Mouse (Mus musculus): ENCODE measurements around the gene Mcoln3. TPM values are rescaled to one million over a fixed set of nuclear protein-coding genes. Genes with fewer than 3 reads are reported as not detected.

The Mcoln3 gene
- polyA plus RNA-seq, 1 experiment = not detected

DNA sequence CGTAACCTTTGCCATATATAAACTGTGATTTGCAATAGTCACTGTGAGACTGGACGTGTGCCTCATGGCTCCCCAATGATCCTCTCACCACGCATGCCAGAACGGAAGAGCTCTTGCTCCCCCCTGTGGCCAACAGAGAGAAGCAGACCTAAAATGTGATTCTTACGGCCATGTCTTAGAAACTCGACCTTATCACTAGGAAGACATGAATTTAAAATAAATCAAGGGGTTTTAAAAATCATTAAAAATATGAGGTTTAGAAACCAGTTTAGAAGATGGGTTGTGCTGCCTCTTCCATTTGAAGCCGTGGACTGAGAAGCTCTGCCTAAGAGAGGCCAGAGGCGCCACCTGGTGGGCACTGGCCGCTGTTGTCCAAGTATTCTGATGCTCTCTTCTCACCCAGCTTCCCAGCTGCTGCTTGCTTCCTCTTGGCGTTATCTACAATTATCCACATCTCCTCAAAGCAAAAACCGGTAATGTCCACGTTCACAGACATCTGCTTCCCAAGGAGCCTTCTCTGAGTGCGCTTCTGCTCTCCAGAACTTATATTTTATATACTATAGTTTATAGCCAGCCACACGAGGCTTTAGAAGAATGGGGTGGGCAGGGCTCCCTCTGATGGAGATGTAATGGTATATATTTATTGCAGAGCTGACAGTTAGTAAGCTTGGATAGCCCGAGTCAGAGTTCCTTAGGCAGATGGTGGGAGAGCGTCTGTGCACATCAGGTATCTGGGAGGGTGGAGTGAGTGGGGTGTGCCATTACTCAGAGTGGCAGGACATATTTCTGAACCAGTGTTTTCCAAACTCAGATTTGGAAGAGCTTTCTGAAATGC lies 60.7 kb downstream of the Mcoln3 start:
- peaks cover 3% of the 10 kb centered on the region; the same call in 1 of the 2 replicates for H3K36me3 ChIP-seq (ENCODE audit: control insufficient read depth)
- peaks cover 6% of the 10 kb centered on the region for H3K4me1 ChIP-seq (ENCODE audit: control insufficient read depth)
- H3K27me3 ChIP-seq (ENCODE audit: control insufficient read depth) = no peaks in the 10 kb centered on the region
- H3K4me3 ChIP-seq (replicated peaks) = no peak overlapping the region
- peaks cover 2% of the 10 kb centered on the region; the same call in 1 of the 2 replicates for H3K9me3 ChIP-seq (ENCODE audit: control insufficient read depth, low read length)
- no peak for TF ChIP-seq TAL1 (IDR thresholded peaks at IDR 0.05; ENCODE audit: low read length)
- no peak for TF ChIP-seq GATA1 (IDR thresholded peaks at IDR 0.05; ENCODE audit: low read length)

DNA sequence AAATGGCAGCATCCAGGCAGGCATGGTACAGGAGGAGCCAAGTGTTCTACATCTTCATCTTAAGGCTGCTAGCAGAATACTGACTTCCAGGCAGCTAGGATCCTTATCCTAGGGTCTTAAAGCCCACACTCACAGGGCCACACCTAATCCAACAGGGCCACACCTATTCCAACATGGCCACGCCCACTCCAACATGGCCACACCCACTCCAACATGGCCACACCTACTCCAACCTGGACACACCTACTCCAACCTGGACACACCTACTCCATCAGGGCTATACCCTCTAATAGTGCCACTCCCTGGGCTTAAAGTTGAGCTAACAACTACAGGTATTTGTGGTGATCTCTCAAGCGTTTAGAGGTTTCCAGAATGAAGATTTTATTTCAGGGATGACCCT lies 63.1 kb downstream of the Mcoln3 start:
- Histone ChIP-seq H3K27me3 (ENCODE audit: control insufficient read depth) (no peaks in the 10 kb centered on the region), H3K9me3 (ENCODE audit: control insufficient read depth, low read length) (peaks cover 2% of the 10 kb centered on the region; the same call in 1 of the 2 replicates), H3K36me3 (ENCODE audit: control insufficient read depth) (peaks cover 3% of the 10 kb centered on the region; the same call in 1 of the 2 replicates), H3K4me3 (replicated peaks) (no peak overlapping the region), H3K4me1 (ENCODE audit: control insufficient read depth) (peaks cover 6% of the 10 kb centered on the region)
- TF ChIP-seq GATA1 (IDR thresholded peaks at IDR 0.05; ENCODE audit: low read length) = no peak
- no peak for TF ChIP-seq TAL1 (IDR thresholded peaks at IDR 0.05; ENCODE audit: low read length)

DNA sequence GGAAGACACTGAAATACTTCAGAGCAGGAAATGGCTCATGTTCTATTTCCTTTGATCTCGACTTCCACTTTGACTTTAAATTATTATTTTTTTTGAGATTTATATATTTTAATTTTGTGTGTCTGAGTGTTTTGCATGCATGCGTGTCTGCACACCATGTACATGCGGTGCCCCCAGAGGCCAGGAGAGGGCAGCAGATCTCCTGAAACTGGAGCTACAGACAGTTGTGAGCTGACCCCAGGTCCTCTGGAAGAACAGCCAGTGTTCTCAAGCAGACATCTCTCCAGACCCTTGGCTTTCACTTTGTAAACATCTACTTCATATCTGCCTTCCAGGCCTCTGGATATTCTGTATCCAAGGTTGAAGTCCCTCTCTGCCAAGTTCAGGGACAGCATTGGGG lies 63.7 kb downstream of the Mcoln3 start:
- H3K4me3 ChIP-seq (replicated peaks) = no peak overlapping the region
- peaks cover 6% of the 10 kb centered on the region for H3K4me1 ChIP-seq (ENCODE audit: control insufficient read depth)
- peaks cover 2% of the 10 kb centered on the region; the same call in 1 of the 2 replicates for H3K9me3 ChIP-seq (ENCODE audit: control insufficient read depth, low read length)
- no peak for TF ChIP-seq TAL1 (IDR thresholded peaks at IDR 0.05; ENCODE audit: low read length)
- no peak for TF ChIP-seq GATA1 (IDR thresholded peaks at IDR 0.05; ENCODE audit: low read length)
- H3K27me3 ChIP-seq (ENCODE audit: control insufficient read depth) = no peaks in the 10 kb centered on the region
- peaks cover 3% of the 10 kb centered on the region; the same call in 1 of the 2 replicates for H3K36me3 ChIP-seq (ENCODE audit: control insufficient read depth)

DNA sequence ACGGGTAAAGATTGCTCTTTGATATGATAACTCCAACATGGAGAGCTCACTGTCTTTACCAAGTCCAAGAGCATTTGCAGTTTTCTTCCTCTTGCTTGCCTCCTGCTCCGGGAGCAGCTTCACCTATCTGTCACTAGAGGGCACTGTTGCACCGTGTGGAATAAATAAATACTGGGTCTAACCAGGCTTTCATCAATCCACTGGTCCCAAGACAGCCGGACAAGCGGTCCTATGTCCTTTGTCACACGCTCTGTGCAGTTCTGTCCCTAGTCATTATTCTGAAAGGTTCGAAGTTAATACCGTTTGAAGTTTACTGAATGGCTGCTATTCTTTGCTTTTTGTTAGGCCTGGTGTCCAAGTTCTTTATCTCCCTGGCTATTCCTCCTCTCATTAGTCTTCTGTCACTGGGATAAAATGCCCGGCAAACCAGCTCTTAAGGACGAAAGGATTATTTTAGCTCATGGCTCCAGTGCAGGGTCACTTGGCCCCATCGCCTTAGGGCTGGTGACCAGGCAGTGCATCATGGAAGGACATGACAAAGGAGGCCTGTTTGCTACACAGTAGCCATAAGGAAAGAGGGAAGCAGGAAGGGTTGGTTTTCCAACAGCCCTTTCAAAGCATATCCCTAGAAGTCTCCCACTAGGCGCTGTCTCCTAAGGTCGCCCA lies 67.9 kb downstream of the Mcoln3 start:
- TF ChIP-seq GATA1 (IDR thresholded peaks at IDR 0.05; ENCODE audit: low read length) = no peak
- TF ChIP-seq TAL1 (IDR thresholded peaks at IDR 0.05; ENCODE audit: low read length) = no peak
- peaks cover 2% of the 10 kb centered on the region; the same call in 1 of the 2 replicates for H3K9me3 ChIP-seq (ENCODE audit: control insufficient read depth, low read length)
- peaks cover 3% of the 10 kb centered on the region; the same call in 1 of the 2 replicates for H3K36me3 ChIP-seq (ENCODE audit: control insufficient read depth)
- no peak overlapping the region for H3K4me3 ChIP-seq (replicated peaks)
- H3K4me1 ChIP-seq (ENCODE audit: control insufficient read depth) = peaks cover 4% of the 10 kb centered on the region
- H3K27me3 ChIP-seq (ENCODE audit: control insufficient read depth) = no peaks in the 10 kb centered on the region

DNA sequence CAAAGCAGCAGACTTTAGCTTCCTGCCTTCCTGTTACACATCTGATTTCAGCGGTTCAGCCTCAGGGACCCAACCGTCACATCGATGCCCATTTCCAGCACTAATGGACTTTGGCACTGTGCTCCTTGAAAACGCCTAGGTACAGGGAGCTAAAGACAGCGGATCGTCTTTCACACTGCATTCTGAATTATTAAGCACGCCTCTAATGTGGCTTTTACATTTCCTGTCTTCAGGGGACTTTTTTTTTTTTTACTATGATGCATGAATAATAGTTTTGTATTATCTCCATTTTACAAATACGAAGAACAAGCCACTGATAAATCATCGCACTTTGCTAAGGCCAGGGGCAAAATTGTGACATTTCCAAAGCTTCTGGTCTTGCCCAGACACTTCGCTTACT lies 68.8 kb downstream of the Mcoln3 start:
- no peak for TF ChIP-seq GATA1 (IDR thresholded peaks at IDR 0.05; ENCODE audit: low read length)
- TF ChIP-seq TAL1 (IDR thresholded peaks at IDR 0.05; ENCODE audit: low read length) = no peak
- H3K4me1 ChIP-seq (ENCODE audit: control insufficient read depth) = no peaks in the 10 kb centered on the region
- no peak overlapping the region for H3K4me3 ChIP-seq (replicated peaks)
- H3K9me3 ChIP-seq (ENCODE audit: control insufficient read depth, low read length) = no peaks in the 10 kb centered on the region
- no peaks in the 10 kb centered on the region; the same call in 1 of the 2 replicates for H3K36me3 ChIP-seq (ENCODE audit: control insufficient read depth)
- H3K27me3 ChIP-seq (ENCODE audit: control insufficient read depth) = no peaks in the 10 kb centered on the region

DNA sequence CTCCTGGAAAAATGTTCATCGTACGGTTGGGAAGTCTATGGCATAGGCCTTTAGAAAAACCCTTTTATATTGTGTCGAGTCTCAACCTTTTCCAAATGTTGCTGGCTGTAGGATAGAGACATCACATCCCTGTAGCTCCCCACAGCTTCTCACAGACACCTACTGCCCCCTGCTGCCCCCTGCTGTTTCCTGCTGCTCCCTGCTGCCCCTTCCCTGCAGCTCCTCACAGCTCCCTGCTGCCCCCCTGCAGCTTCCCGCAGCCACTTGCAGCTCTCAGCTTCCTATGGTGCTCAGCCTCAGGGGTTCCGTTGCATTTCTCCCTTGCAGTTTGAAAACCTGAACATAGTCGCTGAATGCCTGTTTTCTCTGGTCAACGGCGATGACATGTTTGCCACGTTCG lies 72.7 kb downstream of the Mcoln3 start:
- Histone ChIP-seq H3K4me3 (replicated peaks) (no peak overlapping the region), H3K4me1 (ENCODE audit: control insufficient read depth) (no peaks in the 10 kb centered on the region), H3K27me3 (ENCODE audit: control insufficient read depth) (no peaks in the 10 kb centered on the region), H3K36me3 (ENCODE audit: control insufficient read depth) (no peaks in the 10 kb centered on the region; the same call in 1 of the 2 replicates), H3K9me3 (ENCODE audit: control insufficient read depth, low read length) (no peaks in the 10 kb centered on the region)
- TF ChIP-seq TAL1 (IDR thresholded peaks at IDR 0.05; ENCODE audit: low read length) (no peak), GATA1 (IDR thresholded peaks at IDR 0.05; ENCODE audit: low read length) (no peak)

Other genes starting within 250 kb of the Mcoln3 start
- 1.1 and 1.2 TPM in 2 replicates for gene Bcl10, start 194.6 kb upstream of the Mcoln3 start, polyA plus RNA-seq (2012)
- 2.8 and 3.2 TPM in 2 replicates for gene 2410004B18Rik, start 179.4 kb upstream of the Mcoln3 start, polyA plus RNA-seq (2012)
- gene Syde2, start 129.6 kb upstream of the Mcoln3 start, polyA plus RNA-seq (2012) = not detected in 2 replicates
- gene Wdr63, start 9.3 kb upstream of the Mcoln3 start, polyA plus RNA-seq (2012) = not detected in 2 replicates
- gene Mcoln2, start 32.4 kb downstream of the Mcoln3 start, polyA plus RNA-seq (2012) = not detected in 2 replicates
- gene Lpar3, start 103.5 kb downstream of the Mcoln3 start, polyA plus RNA-seq (2012) = 0.01 TPM in 1 of 2 replicates, not detected in the other